ENCODE assay signal across 10 mouse cellular contexts in the genomic region with DNA sequence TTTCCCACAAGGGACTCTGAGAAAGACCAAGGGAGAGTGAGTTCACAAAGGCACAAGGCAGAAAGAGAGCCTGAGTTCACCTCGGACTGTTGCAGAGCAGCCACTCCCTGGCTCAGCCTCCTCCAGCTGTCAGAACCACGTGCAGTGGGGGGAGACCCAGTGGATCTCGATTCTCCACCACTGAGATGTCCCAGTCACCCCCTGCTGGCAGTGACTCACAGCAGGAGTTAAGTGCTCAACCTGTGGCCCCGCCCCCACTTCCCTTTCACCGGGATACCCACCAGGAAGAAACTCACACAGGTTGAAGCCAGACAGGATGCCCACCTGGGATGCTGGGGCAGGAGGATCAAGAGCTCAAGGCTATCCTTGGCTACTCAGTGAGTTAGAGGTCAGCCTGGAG. TPM values are rescaled to one million over a fixed set of nuclear protein-coding genes. Genes with fewer than 3 reads are reported as not detected.
DNase-seq lines count a peak whose midpoint lies in the region; ATAC-seq and TF ChIP-seq lines count a peak whose summit lies in the region.
"Had no signal": no experiment of that assay in that cellular context is flagged by ENCODE, and none has a peak within 500 bp of the region (broad histone marks: within the 10 kb centered on the region; RNA-seq: fewer than 3 reads in every experiment).

No protein-coding gene starts in this region.

- WGBS in hindbrain, postnatal 0 days = 16% methylated on average over 5 of the region's 5 CpGs
- 23% methylated on average over 5 of the region's 5 CpGs for WGBS in midbrain, embryonic 10.5 days

- DNase-seq in 3T3-L1 (ENCODE audit: low read depth, low spot score) (peak; percentile 38), A20 (ENCODE audit: low read depth, low spot score) (peak; percentile 17)
- peak; percentile 55 for DNase-seq in induced T-regulatory cell, adult 2 months (ENCODE audit: low read depth)
- DNase-seq in lung, postnatal 10 days = peak; percentile 36
- DNase-seq in hindbrain, postnatal 0 days (ENCODE audit: low spot score) = no peak
- DNase-seq in frontal cortex, adult 2 months (ENCODE audit: extremely low spot score in 1 of 2, low spot score in 1 of 2) = no peak
- DNase-seq in midbrain, embryonic 10.5 days (ENCODE audit: low spot score) = no peak
- DNase-seq: adrenal gland, adult 8-10 months had no signal

- H3K36me3 ChIP-seq in hindbrain, postnatal 0 days (ENCODE audit: insufficient read depth, low read length) = 0 out of 2 replicates have a peak, but pooled peaks cover 5% of the 10 kb centered on the region
- no peaks in the 10 kb centered on the region for H3K36me3 ChIP-seq in midbrain, embryonic 10.5 days

- H3K4me2 ChIP-seq in hindbrain, postnatal 0 days (ENCODE audit: low read depth, low read length) = no peak overlapping the region

- no peak for TF ChIP-seq CTCF in hindbrain, postnatal 0 days (IDR thresholded peaks at IDR 0.05; ENCODE audit: low read depth)

- H3K4me3 ChIP-seq in hindbrain, postnatal 0 days (ENCODE audit: low read length) = no peak overlapping the region
- no peak overlapping the region for H3K4me3 ChIP-seq in midbrain, embryonic 10.5 days
- H3K4me3 ChIP-seq: myocyte had no signal

- H3K9ac ChIP-seq in hindbrain, postnatal 0 days (replicated peaks; ENCODE audit: low read length) = no peak overlapping the region

- no peak overlapping the region for H3K27ac ChIP-seq in hindbrain, postnatal 0 days
- no peak overlapping the region for H3K27ac ChIP-seq in midbrain, embryonic 10.5 days (replicated peaks)

- ATAC-seq in hindbrain, postnatal 0 days = no peak

- H3K27me3 ChIP-seq in hindbrain, postnatal 0 days (ENCODE audit: insufficient read depth, low read length) = no peaks in the 10 kb centered on the region
- H3K27me3 ChIP-seq in midbrain, embryonic 10.5 days (ENCODE audit: low read depth, poor library complexity, severe bottlenecking) = no peaks in the 10 kb centered on the region

- H3K9me3 ChIP-seq in hindbrain, postnatal 0 days (ENCODE audit: low read length) = no peaks in the 10 kb centered on the region
- H3K9me3 ChIP-seq in midbrain, embryonic 10.5 days (replicated peaks) = no peaks in the 10 kb centered on the region

- H3K4me1 ChIP-seq in hindbrain, postnatal 0 days (ENCODE audit: insufficient read depth, low read length) = no peaks in the 10 kb centered on the region
- peaks cover 4% of the 10 kb centered on the region; the same call in 1 of the 2 replicates for H3K4me1 ChIP-seq in midbrain, embryonic 10.5 days

RNA-seq across cellular contexts. Expression of gene Tmem130, which starts 9.2 kb away (rescaled TPM):
- total RNA-seq in hindbrain, postnatal 0 days (2014; rRNA removed) = 310 and 321 TPM in 2 replicates
- polyA plus RNA-seq in hindbrain, postnatal 0 days (2015; fragmentation: Nextera tagmentation; extraction: Ambion mirVana) = 412 and 459 TPM in 2 replicates
- 153 and 159 TPM in 2 replicates for polyA plus RNA-seq in frontal cortex, adult 2 months (2012; rRNA removed)
- 2.5 and 10.9 TPM in 2 replicates for polyA plus RNA-seq in midbrain, embryonic 10.5 days (2016; fragmentation: Nextera tagmentation; extraction: Ambion mirVana)
- total RNA-seq: gastrocnemius, adult 18-20 months had no signal

RNA-seq across cellular contexts. Expression of gene Trrap, which starts 15.1 kb away (rescaled TPM):
- 149 and 156 TPM in 2 replicates for total RNA-seq in hindbrain, postnatal 0 days (2014; rRNA removed)
- 58.4 and 61.2 TPM in 2 replicates for polyA plus RNA-seq in hindbrain, postnatal 0 days (2015; fragmentation: Nextera tagmentation; extraction: Ambion mirVana)
- 171 and 174 TPM in 2 replicates for polyA plus RNA-seq in frontal cortex, adult 2 months (2012; rRNA removed)
- 69.8 and 81.2 TPM in 2 replicates for polyA plus RNA-seq in midbrain, embryonic 10.5 days (2016; fragmentation: Nextera tagmentation; extraction: Ambion mirVana)

Comparison
In these comparisons a context has a peak if more than half of its experiments do, and no peak if none do; other contexts are left out.
1. DNase-seq: peak in 3T3-L1 (single experiment), A20 (single experiment), induced T-regulatory cell, adult 2 months (single experiment) and lung, postnatal 10 days (single experiment); none in hindbrain, postnatal 0 days (single experiment), frontal cortex, adult 2 months (0 of 2) and midbrain, embryonic 10.5 days (single experiment).
2. RNA of gene Tmem130, which starts 9.2 kb away (polyA plus RNA-seq): 412 to 459 TPM in hindbrain, postnatal 0 days and 153 to 159 TPM in frontal cortex, adult 2 months; 2.5 to 10.9 TPM in midbrain, embryonic 10.5 days; every median in the first group is over 10 times any median in the second.